8 mouse cellular contexts compared by ENCODE assay signal in the genomic region with DNA sequence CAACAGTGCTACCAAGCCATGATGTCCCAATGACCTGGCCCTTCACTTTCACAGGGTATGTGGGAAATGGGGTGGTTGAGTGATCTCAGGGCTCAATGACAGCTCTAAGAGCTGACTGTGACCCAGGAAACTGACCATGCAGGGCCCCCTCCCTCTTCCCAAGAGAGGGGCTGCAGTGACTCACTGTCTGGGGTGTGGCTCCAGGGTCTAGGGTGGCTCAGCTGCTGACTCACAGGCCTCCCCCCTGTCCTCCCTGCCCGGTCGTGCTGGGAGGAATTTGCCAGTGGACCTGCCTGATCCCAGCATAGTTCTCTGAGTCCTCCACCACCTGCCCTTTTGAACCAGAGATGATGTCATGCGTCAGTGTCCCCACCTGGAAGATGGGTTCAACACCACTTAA. TPM values are rescaled to one million over a fixed set of nuclear protein-coding genes. Genes with fewer than 3 reads are reported as not detected.
DNase-seq lines count a peak whose midpoint lies in the region; ATAC-seq lines count a peak whose summit lies in the region.

No protein-coding gene starts in this region.

- H3K9me3 ChIP-seq in heart, embryonic 10.5 days: no peaks in the 10 kb centered on the region
- H3K9me3 ChIP-seq in liver, embryonic 15.5 days (replicated peaks): no peaks in the 10 kb centered on the region

- WGBS in heart, embryonic 10.5 days: 41% methylated on average over 3 of the region's 3 CpGs
- 53% methylated on average over 3 of the region's 3 CpGs for WGBS in liver, embryonic 15.5 days (ENCODE audit: insufficient replicate concordance)

- peak overlapping the region; percentile 93 for H3K27ac ChIP-seq in heart, embryonic 10.5 days
- H3K27ac ChIP-seq in liver, embryonic 15.5 days (replicated peaks): peak overlapping the region; percentile 97

- peaks cover 96% of the 10 kb centered on the region for H3K4me1 ChIP-seq in heart, embryonic 10.5 days
- peaks cover 80% of the 10 kb centered on the region for H3K4me1 ChIP-seq in liver, embryonic 15.5 days (replicated peaks)

- no peak overlapping the region for H3K4me3 ChIP-seq in heart, embryonic 10.5 days
- H3K4me3 ChIP-seq in liver, embryonic 15.5 days (replicated peaks): peak overlapping the region; percentile 62

- DNase-seq in 416B (ENCODE audit: low read depth) (peak; percentile 54), NIH3T3 (ENCODE audit: low read depth) (peak; percentile 64)
- DNase-seq in heart, embryonic 10.5 days (ENCODE audit: low spot score): peak; percentile 84
- DNase-seq in urinary bladder, postnatal 36 days (ENCODE audit: low spot score in 2 of 2): peak; percentile 71 to 81
- no peak for DNase-seq in frontal cortex, postnatal 36 days (ENCODE audit: low spot score in 2 of 2)
- no peak for DNase-seq in embryo, embryonic 10.5 days (ENCODE audit: low spot score)

- no peak for ATAC-seq in liver, embryonic 15.5 days (ENCODE audit: insufficient read depth)
- ATAC-seq in frontal cortex, adult (ENCODE audit: low TSS enrichment): no peak

- peak overlapping the region; percentile 80 for H3K4me2 ChIP-seq in liver, embryonic 15.5 days

- H3K9ac ChIP-seq in liver, embryonic 15.5 days: 0 out of 2 replicates have a peak overlapping the region, but pooled peaks have one; percentile 67

- no peaks in the 10 kb centered on the region for H3K27me3 ChIP-seq in heart, embryonic 10.5 days (ENCODE audit: insufficient read depth, poor library complexity, severe bottlenecking)
- no peaks in the 10 kb centered on the region for H3K27me3 ChIP-seq in liver, embryonic 15.5 days

- peaks cover 25% of the 10 kb centered on the region for H3K36me3 ChIP-seq in heart, embryonic 10.5 days
- peaks cover 19% of the 10 kb centered on the region for H3K36me3 ChIP-seq in liver, embryonic 15.5 days (replicated peaks)

RNA-seq across cellular contexts. Expression of a gene that starts 8.2 kb away (rescaled TPM):
- 25.5 and 33.1 TPM in 2 replicates for polyA plus RNA-seq in heart, embryonic 10.5 days (2016; fragmentation: Nextera tagmentation; extraction: Ambion mirVana)
- polyA plus RNA-seq in liver, embryonic 15.5 days (2015; fragmentation: Nextera tagmentation; extraction: Ambion mirVana): 15.4 and 18.7 TPM in 2 replicates

RNA-seq across cellular contexts. Expression of a gene that starts 12.5 kb away (rescaled TPM):
- polyA plus RNA-seq in heart, embryonic 10.5 days (2016; fragmentation: Nextera tagmentation; extraction: Ambion mirVana): 170 and 253 TPM in 2 replicates
- polyA plus RNA-seq in liver, embryonic 15.5 days (2015; fragmentation: Nextera tagmentation; extraction: Ambion mirVana): 32.0 and 34.7 TPM in 2 replicates

RNA-seq across cellular contexts. Expression of a gene that starts 12.7 kb away (rescaled TPM):
- 224 and 261 TPM in 2 replicates for polyA plus RNA-seq in heart, embryonic 10.5 days (2016; fragmentation: Nextera tagmentation; extraction: Ambion mirVana)
- 93.1 and 113 TPM in 2 replicates for polyA plus RNA-seq in liver, embryonic 15.5 days (2015; fragmentation: Nextera tagmentation; extraction: Ambion mirVana)

RNA-seq across cellular contexts. Expression of a gene that starts 18.9 kb away (rescaled TPM):
- polyA plus RNA-seq in heart, embryonic 10.5 days (2016; fragmentation: Nextera tagmentation; extraction: Ambion mirVana): 0.70 and 1.7 TPM in 2 replicates
- 0.29 and 0.68 TPM in 2 replicates for polyA plus RNA-seq in liver, embryonic 15.5 days (2015; fragmentation: Nextera tagmentation; extraction: Ambion mirVana)

Comparison
In these comparisons a context has a peak if more than half of its experiments do, and no peak if none do; other contexts are left out.
1. DNase-seq: peak in 416B (single experiment), NIH3T3 (single experiment), heart, embryonic 10.5 days (single experiment) and urinary bladder, postnatal 36 days (2 of 2); none in frontal cortex, postnatal 36 days (0 of 2) and embryo, embryonic 10.5 days (single experiment).